26 mouse cellular contexts compared by ENCODE assay signal in genomic region chr6:54948682-54949081, GRCm38 (mm10). TPM values are rescaled to one million over a fixed set of nuclear protein-coding genes. Genes with fewer than 3 reads are reported as not detected.
DNase-seq lines count a peak whose midpoint lies in the region; ATAC-seq and TF ChIP-seq lines count a peak whose summit lies in the region.
"Had no signal": no experiment of that assay in that cellular context is flagged by ENCODE, and none has a peak within 500 bp of the region (broad histone marks: within the 10 kb centered on the region; RNA-seq: fewer than 3 reads in every experiment).

No protein-coding gene starts in this region.

- no peak overlapping the region for H3K4me2 ChIP-seq in liver, postnatal 0 days (ENCODE audit: low read depth, low read length)
- H3K4me2 ChIP-seq in liver, embryonic 11.5 days: no peak overlapping the region
- no peak overlapping the region for H3K4me2 ChIP-seq in hindbrain, embryonic 13.5 days
- H3K4me2 ChIP-seq: embryonic facial prominence, embryonic 12.5 days; embryonic facial prominence, embryonic 15.5 days; heart, embryonic 13.5 days; hindbrain, embryonic 15.5 days had no signal

- 44% methylated on average over 5 of the region's 5 CpGs for WGBS in liver, postnatal 0 days (ENCODE audit: insufficient replicate concordance)
- WGBS in liver, embryonic 11.5 days: 53% methylated on average over 5 of the region's 5 CpGs
- whole genome bisulfite sequencing in macrophage (ENCODE audit: missing documents): 40% methylated on average over 5 of the region's 5 CpGs
- 85% methylated on average over 5 of the region's 5 CpGs for WGBS in hindbrain, embryonic 13.5 days

- no peak overlapping the region for H3K4me3 ChIP-seq in liver, postnatal 0 days (ENCODE audit: low read depth, low read length)
- no peak overlapping the region for H3K4me3 ChIP-seq in liver, embryonic 11.5 days (ENCODE audit: low read depth, low read length)
- H3K4me3 ChIP-seq in bone marrow macrophage, adult 2 months (ENCODE audit: insufficient read depth, low read length): no peak overlapping the region
- no peak overlapping the region for H3K4me3 ChIP-seq in macrophage (ENCODE audit: inconsistent target)
- no peak overlapping the region for H3K4me3 ChIP-seq in hindbrain, embryonic 13.5 days
- H3K4me3 ChIP-seq: embryonic facial prominence, embryonic 12.5 days; embryonic facial prominence, embryonic 15.5 days; gastrocnemius, adult 2 months; heart, adult 2 months; heart, embryonic 10.5 days; heart, embryonic 13.5 days; hindbrain, embryonic 15.5 days had no signal

- TF ChIP-seq POLR2A in bone marrow macrophage, adult 2 months (IDR thresholded peaks at IDR 0.05; ENCODE audit: borderline replicate concordance, low read depth, low read length): no peak

- H3K27me3 ChIP-seq in liver, postnatal 0 days (ENCODE audit: insufficient read depth, low read length): no peaks in the 10 kb centered on the region
- H3K27me3 ChIP-seq in liver, embryonic 11.5 days (replicated peaks; ENCODE audit: control insufficient read depth, insufficient read depth, low read length): peaks cover 13% of the 10 kb centered on the region
- peaks cover 16% of the 10 kb centered on the region for H3K27me3 ChIP-seq in hindbrain, embryonic 13.5 days

- TF ChIP-seq CTCF in liver, postnatal 0 days (IDR thresholded peaks at IDR 0.05; ENCODE audit: low read depth): no peak
- no peak for TF ChIP-seq CTCF in bone marrow macrophage, adult 2 months (IDR thresholded peaks at IDR 0.05; ENCODE audit: low read depth, low read length)

- no peak for TF ChIP-seq EP300 in liver, postnatal 0 days (IDR thresholded peaks at IDR 0.05; ENCODE audit: low read depth)

- H3K27ac ChIP-seq in liver, postnatal 0 days (ENCODE audit: low read depth): 0 out of 2 replicates have a peak overlapping the region, but pooled peaks have one; percentile 18
- no peak overlapping the region for H3K27ac ChIP-seq in liver, embryonic 11.5 days (ENCODE audit: low read depth, low read length)
- H3K27ac ChIP-seq in bone marrow macrophage, adult 2 months (ENCODE audit: insufficient read depth, low read depth, low read length): peak overlapping the region; percentile 62
- H3K27ac ChIP-seq in macrophage: peak overlapping the region; percentile 22
- H3K27ac ChIP-seq in hindbrain, embryonic 13.5 days: no peak overlapping the region
- H3K27ac ChIP-seq: embryonic facial prominence, embryonic 12.5 days; embryonic facial prominence, embryonic 15.5 days; gastrocnemius, adult 2 months; heart, adult 2 months; heart, embryonic 10.5 days; heart, embryonic 13.5 days; hindbrain, embryonic 15.5 days had no signal

- no peak for DNase-seq in liver, postnatal 0 days
- DNase-seq in liver, embryonic 11.5 days (ENCODE audit: low spot score): no peak
- DNase-seq in urinary bladder, postnatal 25 days (ENCODE audit: low spot score): no peak
- DNase-seq: adrenal gland, adult 2 months; adrenal gland, postnatal 14 days; B cell, adult 2 months; cerebellum, adult 11-12 months; cerebellum, adult 8-10 months; cerebellum, postnatal 10 days; cerebellum, postnatal 36 days; forebrain, postnatal 0 days; gastrocnemius, adult 2 months; gastrocnemius, postnatal 14 days; heart, adult 2 months; heart, postnatal 14 days; heart, postnatal 4 days had no signal

- no peaks in the 10 kb centered on the region for H3K9me3 ChIP-seq in liver, postnatal 0 days (ENCODE audit: low read length)
- H3K9me3 ChIP-seq in liver, embryonic 11.5 days (ENCODE audit: control insufficient read depth, low read length): no peaks in the 10 kb centered on the region
- no peaks in the 10 kb centered on the region for H3K9me3 ChIP-seq in hindbrain, embryonic 13.5 days
- H3K9me3 ChIP-seq: embryonic facial prominence, embryonic 12.5 days; embryonic facial prominence, embryonic 15.5 days; heart, embryonic 10.5 days; hindbrain, embryonic 15.5 days had no signal

- H3K9ac ChIP-seq in liver, postnatal 0 days (replicated peaks): no peak overlapping the region
- H3K9ac ChIP-seq in liver, embryonic 11.5 days (ENCODE audit: low read depth, low read length): no peak overlapping the region
- no peak overlapping the region for H3K9ac ChIP-seq in hindbrain, embryonic 13.5 days
- H3K9ac ChIP-seq: embryonic facial prominence, embryonic 12.5 days; embryonic facial prominence, embryonic 15.5 days; forebrain, postnatal 0 days; heart, embryonic 13.5 days; hindbrain, embryonic 15.5 days had no signal

- H3K36me3 ChIP-seq in liver, postnatal 0 days (replicated peaks; ENCODE audit: insufficient read depth, low read length): no peaks in the 10 kb centered on the region
- H3K36me3 ChIP-seq in liver, embryonic 11.5 days (ENCODE audit: control insufficient read depth, insufficient read depth, low read length): no peaks in the 10 kb centered on the region
- peaks cover 18% of the 10 kb centered on the region for H3K36me3 ChIP-seq in macrophage (ENCODE audit: inconsistent target)
- no peaks in the 10 kb centered on the region for H3K36me3 ChIP-seq in hindbrain, embryonic 13.5 days
- H3K36me3 ChIP-seq: embryonic facial prominence, embryonic 12.5 days; embryonic facial prominence, embryonic 15.5 days; heart, embryonic 10.5 days; hindbrain, embryonic 15.5 days had no signal

- H3K79me2 ChIP-seq in macrophage (ENCODE audit: inconsistent target): peaks cover 42% of the 10 kb centered on the region; the same call in 1 of the 2 replicates

- H3K4me1 ChIP-seq in liver, postnatal 0 days (ENCODE audit: insufficient read depth): no peaks in the 10 kb centered on the region; the same call in 1 of the 2 replicates
- peaks cover 4% of the 10 kb centered on the region; the same call in 1 of the 2 replicates for H3K4me1 ChIP-seq in liver, embryonic 11.5 days (replicated peaks; ENCODE audit: control insufficient read depth, insufficient read depth, low read length)
- peaks cover 39% of the 10 kb centered on the region for H3K4me1 ChIP-seq in bone marrow macrophage, adult 2 months (ENCODE audit: control insufficient read depth, insufficient read depth, low read length)
- 0 out of 2 replicates have a peak, but pooled peaks cover 4% of the 10 kb centered on the region for H3K4me1 ChIP-seq in hindbrain, embryonic 13.5 days (replicated peaks)

- no peak for ATAC-seq in liver, postnatal 0 days
- ATAC-seq in liver, embryonic 11.5 days (replicated peaks; ENCODE audit: low FRiP score): no peak
- peak; percentile 72 for ATAC-seq in monocyte, adult 5-6 weeks (replicated peaks; ENCODE audit: insufficient number of reproducible peaks, low FRiP score, low TSS enrichment, poor library complexity, severe bottlenecking)
- ATAC-seq in hindbrain, embryonic 13.5 days (ENCODE audit: low FRiP score): no peak
- ATAC-seq: forebrain, embryonic 14.5 days; forebrain, postnatal 0 days had no signal

RNA-seq across cellular contexts. Expression of gene Nod1, which starts 23.7 kb away (rescaled TPM):
- polyA plus RNA-seq in liver, postnatal 0 days (2015; fragmentation: Nextera tagmentation; extraction: Ambion mirVana): 2.7 and 3.3 TPM in 2 replicates
- 2.1 and 2.9 TPM in 2 replicates for polyA plus RNA-seq in liver, embryonic 11.5 days (2014; fragmentation: Nextera tagmentation; extraction: Ambion mirVana)
- 18.2 and 23.9 TPM in 2 replicates for polyA plus RNA-seq in bone marrow macrophage, adult 2 months (2012; ENCODE audit: insufficient read depth, insufficient read length, missing spikeins)
- 100 to 1,000 TPM in 18 of 26 experiments, 10 to 100 TPM in 8; 41.2 to 494 (median 195) TPM for total RNA-seq in macrophage (2018; cell fraction: chromatin; rRNA removed)
- 10 to 100 TPM; 15.7 to 74.6 (median 43.9) TPM for total RNA-seq in macrophage (2018; cell fraction: cytosol; rRNA removed)
- 100 to 1,000 TPM in 16 of 26 experiments, 10 to 100 TPM in 10; 34.5 to 340 (median 125) TPM for total RNA-seq in macrophage (2018; cell fraction: nucleus; rRNA removed)
- polyA plus RNA-seq in macrophage (2018): 9.6 to 26.9 TPM (median 17.4 TPM) in 3 replicates
- 63.0 to 110 TPM (median 64.7 TPM) in 3 replicates for total RNA-seq in monocyte, adult 5-6 weeks (2017)
- polyA plus RNA-seq in hindbrain, embryonic 13.5 days (2015; fragmentation: Nextera tagmentation; extraction: Ambion mirVana): 2.4 TPM in 2 replicates

RNA-seq across cellular contexts. Expression of gene Ggct, which starts 44.1 kb away (rescaled TPM):
- 9.2 and 10.7 TPM in 2 replicates for polyA plus RNA-seq in liver, postnatal 0 days (2015; fragmentation: Nextera tagmentation; extraction: Ambion mirVana)
- 11.8 TPM in 2 replicates for polyA plus RNA-seq in liver, embryonic 11.5 days (2014; fragmentation: Nextera tagmentation; extraction: Ambion mirVana)
- 5.1 and 8.7 TPM in 2 replicates for polyA plus RNA-seq in bone marrow macrophage, adult 2 months (2012; ENCODE audit: insufficient read depth, insufficient read length, missing spikeins)
- total RNA-seq in macrophage (2018; cell fraction: chromatin; rRNA removed): 10 to 100 TPM in 23 of 26 experiments, 1 to 10 TPM in 3; 5.2 to 91.6 (median 26.1) TPM
- 10 to 100 TPM in 18 of 26 experiments, 1 to 10 TPM in 8; 2.5 to 32.0 (median 17.7) TPM for total RNA-seq in macrophage (2018; cell fraction: cytosol; rRNA removed)
- 10 to 100 TPM in 23 of 26 experiments, 1 to 10 TPM in 3; 7.3 to 51.8 (median 24.8) TPM for total RNA-seq in macrophage (2018; cell fraction: nucleus; rRNA removed)
- polyA plus RNA-seq in macrophage (2018): 6.4 to 8.4 TPM (median 8.1 TPM) in 3 replicates
- total RNA-seq in monocyte, adult 5-6 weeks (2017): 65.5 to 105 TPM (median 85.7 TPM) in 3 replicates
- 14.8 and 15.3 TPM in 2 replicates for polyA plus RNA-seq in hindbrain, embryonic 13.5 days (2015; fragmentation: Nextera tagmentation; extraction: Ambion mirVana)

Comparison
In these comparisons a context has a peak if more than half of its experiments do, and no peak if none do; other contexts are left out.
1. H3K27ac ChIP-seq: peak in liver, postnatal 0 days (single experiment), bone marrow macrophage, adult 2 months (single experiment) and macrophage (single experiment); none in liver, embryonic 11.5 days (single experiment) and hindbrain, embryonic 13.5 days (single experiment).